Mouse (Mus musculus): Measurements from ENCODE around the gene Gm3435.
"Not testable (repeated sequence)": the region's sequence is repeated elsewhere in the genome, so short reads cannot be mapped to it uniquely, and the experiment has no call there.

DNA sequence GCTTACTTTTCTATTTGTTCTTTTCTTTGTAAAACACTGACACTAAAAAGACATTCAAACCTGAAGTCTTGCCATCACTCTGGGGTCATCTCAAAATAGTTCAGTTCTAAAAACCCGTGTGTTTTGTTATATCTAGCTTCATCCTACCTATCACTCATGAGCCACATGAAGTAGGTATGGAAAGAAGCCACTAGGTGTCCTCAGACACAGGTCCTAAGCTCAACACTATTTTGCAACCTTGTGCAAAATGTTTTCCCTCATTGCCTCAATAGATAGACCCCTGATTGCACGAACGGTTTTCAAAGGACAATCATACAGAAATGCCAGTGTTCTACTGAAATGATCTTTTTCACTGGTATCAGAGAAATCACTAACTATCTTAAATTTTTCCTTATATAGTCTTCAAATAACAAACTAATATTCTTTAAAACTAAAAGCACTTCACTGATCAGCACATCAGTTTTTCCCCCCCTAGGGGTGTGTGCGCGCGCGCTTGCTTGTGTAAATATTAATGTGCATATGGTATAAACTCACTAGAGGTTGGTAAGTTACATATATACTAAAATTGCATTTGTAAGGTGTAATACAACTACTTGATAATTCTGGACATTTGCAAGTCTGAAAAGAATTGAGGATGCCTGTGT lies 32.1 kb upstream of the Gm3435 start:
- TF ChIP-seq EP300 (IDR thresholded peaks at IDR 0.05; ENCODE audit: insufficient read depth, low read depth, low read length); CTCF (IDR thresholded peaks at IDR 0.05; ENCODE audit: low read depth, low read length); POLR2A (IDR thresholded peaks at IDR 0.05; ENCODE audit: insufficient read depth, low read length): not testable (repeated sequence)
